Mouse (Mus musculus) layer of hippocampus, adult 8-10 months (tissue): ENCODE results near the gene Slc6a18. TPM values are rescaled to one million over a fixed set of nuclear protein-coding genes. Genes with fewer than 3 reads are reported as not detected.

Source experiments
- total RNA-seq, 4 experiments: library from RNA; stranded (reverse); gene quantifications; 2 replicates each; pipeline ENCODE4 v1.2.4; 2022

Slc6a18 gene
- total RNA-seq, 4 experiments from 2014 or later: not detected

Other genes starting within 250 kb of the Slc6a18 start
- 10 to 100 TPM; 33.1 to 47.9 (median 44.0) TPM for gene Lpcat1, start 210.8 kb downstream of the Slc6a18 start, total RNA-seq
- gene Slc6a3, start 141.3 kb downstream of the Slc6a18 start, total RNA-seq: under 1 TPM in 3 of 4 experiments, not detected in 1; 0.13 to 0.52 (median 0.21) TPM
- 100 to 1,000 TPM; 116 to 132 (median 122) TPM for gene Clptm1l, start 74.0 kb downstream of the Slc6a18 start, total RNA-seq
- 1 to 10 TPM; 2.5 to 5.3 (median 3.5) TPM for gene Tert, start 51.1 kb downstream of the Slc6a18 start, total RNA-seq
- under 1 TPM; 0.14 to 0.45 (median 0.32) TPM for gene Slc6a19, start 26.8 kb upstream of the Slc6a18 start, total RNA-seq
- 1 to 10 TPM; 4.3 to 7.4 (median 6.5) TPM for gene Slc12a7, start 55.1 kb upstream of the Slc6a18 start, total RNA-seq
- gene Nkd2, start 169.6 kb upstream of the Slc6a18 start, total RNA-seq: 10 to 100 TPM in 1 of 4 experiments, 1 to 10 TPM in 3; 6.1 to 12.0 (median 7.5) TPM